Mouse (Mus musculus): ENCODE measurements around the gene Wdr48.
A peak's percentile ranks its signal among the peaks of the same experiment; 100 is the strongest.

Wdr48 gene

GRCm38 (mm10) chr9:119933675-119934074 is 39.0 kb downstream of the Wdr48 start:
- Histone ChIP-seq H3K4me3 (replicated peaks; ENCODE audit: low read length) (no peak overlapping the region), H3K4me1 (replicated peaks; ENCODE audit: low read depth, low read length) (peaks cover 52% of the 10 kb centered on the region), H3K9me3 (ENCODE audit: low read length) (no peaks in the 10 kb centered on the region), H3K27me3 (ENCODE audit: insufficient read depth, low read length) (peaks cover 6% of the 10 kb centered on the region), H3K36me3 (ENCODE audit: insufficient read depth, low read length) (peaks cover 52% of the 10 kb centered on the region)
- TF ChIP-seq CTCF (conservative IDR thresholded peaks at IDR 0.05; ENCODE audit: low read length) (no peak), POU5F1 (IDR thresholded peaks at IDR 0.05; ENCODE audit: borderline replicate concordance, low read length) (no peak), NANOG (IDR thresholded peaks at IDR 0.05; ENCODE audit: borderline replicate concordance, low read length) (no peak)

GRCm38 (mm10) chr9:119937005-119937773 is 42.5 kb downstream of the Wdr48 start, which contains the start of the genes Gorasp1 and Ttc21a:
Gene Gorasp1 (minus strand): TSS chr9:119937565.
Gene Ttc21a (plus strand): TSS chr9:119937606.
- Histone ChIP-seq H3K9me3 (ENCODE audit: low read length) (no peaks in the 10 kb centered on the region), H3K27me3 (ENCODE audit: insufficient read depth, low read length) (peaks cover 6% of the 10 kb centered on the region), H3K36me3 (ENCODE audit: insufficient read depth, low read length) (peaks cover 17% of the 10 kb centered on the region), H3K4me3 (replicated peaks; ENCODE audit: low read length) (peak within 1 kb of the TSS; percentile 89), H3K4me1 (replicated peaks; ENCODE audit: low read depth, low read length) (peaks cover 79% of the 10 kb centered on the region)
- no peak for TF ChIP-seq POU5F1 (IDR thresholded peaks at IDR 0.05; ENCODE audit: borderline replicate concordance, low read length)
- no peak for TF ChIP-seq NANOG (IDR thresholded peaks at IDR 0.05; ENCODE audit: borderline replicate concordance, low read length)
- TF ChIP-seq CTCF (conservative IDR thresholded peaks at IDR 0.05; ENCODE audit: low read length) = no peak

- Histone ChIP-seq H3K27me3 (ENCODE audit: insufficient read depth, low read length) (peaks cover 6% of the 10 kb centered on the region), H3K4me1 (replicated peaks; ENCODE audit: low read depth, low read length) (peaks cover 78% of the 10 kb centered on the region), H3K36me3 (ENCODE audit: insufficient read depth, low read length) (peaks cover 8% of the 10 kb centered on the region), H3K4me3 (replicated peaks; ENCODE audit: low read length) (no peak overlapping the region), H3K9me3 (ENCODE audit: low read length) (no peaks in the 10 kb centered on the region)
- TF ChIP-seq CTCF (conservative IDR thresholded peaks at IDR 0.05; ENCODE audit: low read length) (no peak), NANOG (IDR thresholded peaks at IDR 0.05; ENCODE audit: borderline replicate concordance, low read length) (no peak), POU5F1 (IDR thresholded peaks at IDR 0.05; ENCODE audit: borderline replicate concordance, low read length) (no peak)
These were observed 43.8 kb downstream of the Wdr48 start for GRCm38 (mm10) chr9:119938496-119938895.

- peaks cover 4% of the 10 kb centered on the region for H3K36me3 ChIP-seq (ENCODE audit: insufficient read depth, low read length)
- no peak for TF ChIP-seq NANOG (IDR thresholded peaks at IDR 0.05; ENCODE audit: borderline replicate concordance, low read length)
- TF ChIP-seq CTCF (conservative IDR thresholded peaks at IDR 0.05; ENCODE audit: low read length) = no peak
- no peak for TF ChIP-seq POU5F1 (IDR thresholded peaks at IDR 0.05; ENCODE audit: borderline replicate concordance, low read length)
- H3K27me3 ChIP-seq (ENCODE audit: insufficient read depth, low read length) = peaks cover 6% of the 10 kb centered on the region
- H3K4me3 ChIP-seq (replicated peaks; ENCODE audit: low read length) = no peak overlapping the region
- peaks cover 77% of the 10 kb centered on the region for H3K4me1 ChIP-seq (replicated peaks; ENCODE audit: low read depth, low read length)
- H3K9me3 ChIP-seq (ENCODE audit: low read length) = no peaks in the 10 kb centered on the region
These were observed 45.0 kb downstream of the Wdr48 start for GRCm38 (mm10) chr9:119939646-119940045.

- H3K9me3 ChIP-seq (ENCODE audit: low read length) = no peaks in the 10 kb centered on the region
- TF ChIP-seq POU5F1 (IDR thresholded peaks at IDR 0.05; ENCODE audit: borderline replicate concordance, low read length) = no peak
- no peak for TF ChIP-seq NANOG (IDR thresholded peaks at IDR 0.05; ENCODE audit: borderline replicate concordance, low read length)
- TF ChIP-seq CTCF (conservative IDR thresholded peaks at IDR 0.05; ENCODE audit: low read length) = no peak
- H3K36me3 ChIP-seq (ENCODE audit: insufficient read depth, low read length) = no peaks in the 10 kb centered on the region
- H3K4me3 ChIP-seq (replicated peaks; ENCODE audit: low read length) = no peak overlapping the region
- H3K4me1 ChIP-seq (replicated peaks; ENCODE audit: low read depth, low read length) = peaks cover 73% of the 10 kb centered on the region
- H3K27me3 ChIP-seq (ENCODE audit: insufficient read depth, low read length) = peaks cover 6% of the 10 kb centered on the region
These were observed 46.7 kb downstream of the Wdr48 start for GRCm38 (mm10) chr9:119941407-119941806.

GRCm38 (mm10) chr9:119941861-119942260 is 47.2 kb downstream of the Wdr48 start:
- Histone ChIP-seq H3K4me1 (replicated peaks; ENCODE audit: low read depth, low read length) (peaks cover 68% of the 10 kb centered on the region), H3K9me3 (ENCODE audit: low read length) (no peaks in the 10 kb centered on the region), H3K27me3 (ENCODE audit: insufficient read depth, low read length) (peaks cover 6% of the 10 kb centered on the region), H3K36me3 (ENCODE audit: insufficient read depth, low read length) (no peaks in the 10 kb centered on the region), H3K4me3 (replicated peaks; ENCODE audit: low read length) (peak overlapping the region; percentile 37; the same call in 1 of the 2 replicates)
- TF ChIP-seq NANOG (IDR thresholded peaks at IDR 0.05; ENCODE audit: borderline replicate concordance, low read length) (no peak), CTCF (conservative IDR thresholded peaks at IDR 0.05; ENCODE audit: low read length) (no peak), POU5F1 (IDR thresholded peaks at IDR 0.05; ENCODE audit: borderline replicate concordance, low read length) (no peak)

- Histone ChIP-seq H3K4me3 (replicated peaks; ENCODE audit: low read length) (peak overlapping the region; percentile 48; the same call in 1 of the 2 replicates), H3K36me3 (ENCODE audit: insufficient read depth, low read length) (no peaks in the 10 kb centered on the region), H3K27me3 (ENCODE audit: insufficient read depth, low read length) (no peaks in the 10 kb centered on the region), H3K4me1 (replicated peaks; ENCODE audit: low read depth, low read length) (peaks cover 60% of the 10 kb centered on the region), H3K9me3 (ENCODE audit: low read length) (no peaks in the 10 kb centered on the region)
- TF ChIP-seq POU5F1 (IDR thresholded peaks at IDR 0.05; ENCODE audit: borderline replicate concordance, low read length) = no peak
- no peak for TF ChIP-seq CTCF (conservative IDR thresholded peaks at IDR 0.05; ENCODE audit: low read length)
- no peak for TF ChIP-seq NANOG (IDR thresholded peaks at IDR 0.05; ENCODE audit: borderline replicate concordance, low read length)
These were observed 48.6 kb downstream of the Wdr48 start for GRCm38 (mm10) chr9:119943326-119943725.

GRCm38 (mm10) chr9:119945173-119945900 is 50.7 kb downstream of the Wdr48 start:
- Histone ChIP-seq H3K36me3 (ENCODE audit: insufficient read depth, low read length) (no peaks in the 10 kb centered on the region), H3K4me3 (replicated peaks; ENCODE audit: low read length) (no peak overlapping the region), H3K9me3 (ENCODE audit: low read length) (no peaks in the 10 kb centered on the region), H3K27me3 (ENCODE audit: insufficient read depth, low read length) (no peaks in the 10 kb centered on the region), H3K4me1 (replicated peaks; ENCODE audit: low read depth, low read length) (peaks cover 49% of the 10 kb centered on the region)
- no peak for TF ChIP-seq POU5F1 (IDR thresholded peaks at IDR 0.05; ENCODE audit: borderline replicate concordance, low read length)
- TF ChIP-seq CTCF (conservative IDR thresholded peaks at IDR 0.05; ENCODE audit: low read length) = peak; percentile 93

Measured in E14TG2a.4 (cell line).